Mouse (Mus musculus) small intestine, adult 2 months (tissue): ENCODE results near the gene 4930432K21Rik. TPM values are rescaled to one million over a fixed set of nuclear protein-coding genes. Genes with fewer than 3 reads are reported as not detected.
A peak's percentile ranks its signal among the peaks of the same experiment; 100 is the strongest.

Source experiments
- H3K27ac ChIP-seq: fragments of 200-500 bp; 2 replicates; pipeline ENCODE4 v1.5.1; 2012; ENCODE audit warnings: low read depth, low read length, control low read depth, inconsistent platforms; ENCODE audit not compliant: insufficient read depth
- H3K27me3 ChIP-seq: fragments of 200-500 bp; 2 replicates; pipeline ENCODE4 v1.6.1; 2012; ENCODE audit warnings: mild to moderate bottlenecking, moderate library complexity, low read length, inconsistent platforms; ENCODE audit not compliant: control insufficient read depth, insufficient read depth
- H3K36me3 ChIP-seq: fragments of 200-500 bp; 2 replicates; pipeline ENCODE4 v1.6.1; 2012; ENCODE audit warnings: mild to moderate bottlenecking, low read length, control low read depth, inconsistent platforms; ENCODE audit not compliant: control insufficient read depth, insufficient read depth
- H3K4me1 ChIP-seq: fragments of 200-500 bp; 2 replicates; pipeline ENCODE4 v1.6.1; 2012; ENCODE audit warnings: low read length, inconsistent platforms, mixed read lengths; ENCODE audit not compliant: control insufficient read depth, insufficient read depth, insufficient read length
- H3K4me3 ChIP-seq: fragments of 200-500 bp; 2 replicates; pipeline ENCODE4 v1.5.1; 2012; ENCODE audit warnings: low read depth, mild to moderate bottlenecking, control low read depth, inconsistent platforms, low read length, moderate library complexity
- CTCF ChIP-seq: fragments of 200-500 bp; IDR thresholded peaks from 2 replicates; pipeline ENCODE4 v1.5.1; 2012; ENCODE audit warnings: low read depth, mild to moderate bottlenecking, control low read depth, inconsistent platforms, low read length, moderate library complexity, mixed read lengths; ENCODE audit not compliant: insufficient replicate concordance, insufficient read length; ENCODE audit errors: extremely low read depth
- POLR2A ChIP-seq: fragments of 200-500 bp; IDR thresholded peaks from 2 replicates; pipeline ENCODE4 v1.6.1; 2012; ENCODE audit warnings: low read depth, mild to moderate bottlenecking, control low read depth, inconsistent platforms, low read length, moderate library complexity
- WGBS: fragments of 180-500 bp; shearing (Covaris S2); methylation state at CpG from one replicate; pipeline ENCODE4 v1.1.7; 2018; 5-methylcytosine and 5-hydroxymethylcytosine counted together
- polyA plus RNA-seq: library from polyadenylated mRNA; depleted of rRNA; stranded (reverse); fragments of >200 nt; gene quantifications from 2 replicates; pipeline ENCODE4 v1.2.3, GENCODE M21; 2012

4930432K21Rik gene
- polyA plus RNA-seq, 1 experiment = 0.22 TPM

DNA sequence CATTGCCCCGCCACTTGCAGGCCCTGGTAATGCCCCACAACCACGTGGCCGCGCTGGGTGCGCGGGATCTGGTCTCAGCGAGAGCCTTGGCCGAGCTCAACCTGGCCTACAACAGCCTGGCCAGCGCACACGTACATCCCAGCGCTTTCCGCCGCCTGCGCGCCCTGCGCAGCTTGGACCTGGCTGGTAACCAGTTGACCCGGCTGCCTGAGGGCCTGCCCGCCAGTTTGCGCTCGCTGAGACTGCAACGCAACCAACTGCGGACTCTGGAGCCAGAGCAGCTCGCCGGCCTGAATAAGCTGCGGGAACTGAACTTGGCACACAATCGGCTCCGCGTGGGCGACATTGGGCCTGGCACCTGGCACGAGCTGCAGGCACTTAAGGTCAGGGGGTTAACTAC, 17.0 kb upstream of the 4930432K21Rik start:
- Histone ChIP-seq H3K36me3 (peaks cover 39% of the 10 kb centered on the region), H3K27me3 (no peaks in the 10 kb centered on the region), H3K4me1 (no peaks in the 10 kb centered on the region), H3K27ac (no peak overlapping the region), H3K4me3 (no peak overlapping the region)
- 49% methylated on average over 30 of the region's 30 CpGs for WGBS
- TF ChIP-seq CTCF (no peak), POLR2A (no peak)

DNA sequence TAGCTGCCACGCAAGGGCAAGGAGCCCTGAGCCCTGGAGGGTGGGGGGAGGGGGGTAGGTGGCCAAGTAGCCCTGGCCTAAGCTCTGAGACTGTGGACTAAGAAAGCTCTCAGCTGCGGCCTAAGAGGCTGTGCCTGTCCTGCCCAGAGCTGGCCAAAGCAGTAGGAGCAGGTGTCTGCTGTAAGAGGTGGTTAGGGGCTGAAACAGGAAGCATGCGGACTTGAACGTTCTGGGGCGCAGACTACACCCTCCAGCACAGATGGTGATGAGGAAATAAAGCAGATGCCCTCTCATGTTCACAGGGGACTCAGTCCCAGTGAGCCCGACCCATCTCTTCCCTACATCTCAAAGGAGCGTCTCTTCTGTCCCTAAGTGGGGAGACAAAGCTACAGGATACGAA, 15.6 kb upstream of the 4930432K21Rik start:
- H3K36me3 ChIP-seq = peaks cover 53% of the 10 kb centered on the region
- no peaks in the 10 kb centered on the region for H3K27me3 ChIP-seq
- 77% methylated on average over 8 of the region's 8 CpGs for WGBS
- no peak overlapping the region for H3K27ac ChIP-seq
- H3K4me1 ChIP-seq = no peaks in the 10 kb centered on the region
- TF ChIP-seq POLR2A (no peak), CTCF (no peak)
- no peak overlapping the region for H3K4me3 ChIP-seq

DNA sequence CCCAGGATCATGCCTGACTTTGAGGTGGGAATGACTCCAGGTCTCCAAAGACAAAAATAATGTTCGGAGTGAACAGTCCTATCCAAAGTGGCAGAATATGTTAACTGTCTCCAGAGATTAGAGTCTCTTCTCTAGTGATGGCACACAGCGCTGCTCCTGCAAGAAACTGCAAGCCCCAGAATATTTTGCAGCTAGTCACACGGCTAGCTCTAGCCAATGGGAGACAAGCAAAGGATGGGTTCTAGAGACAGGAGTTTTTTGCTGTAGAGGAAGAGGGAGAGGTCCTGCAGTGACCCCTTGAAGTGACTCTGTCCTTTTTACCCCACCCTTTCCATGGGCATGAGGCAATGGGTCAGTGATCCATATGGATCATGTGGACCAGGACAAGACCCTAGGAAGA, 10.0 kb upstream of the 4930432K21Rik start:
- H3K4me1 ChIP-seq = no peaks in the 10 kb centered on the region
- no peak for TF ChIP-seq CTCF
- no peak for TF ChIP-seq POLR2A
- H3K27ac ChIP-seq = no peak overlapping the region
- H3K27me3 ChIP-seq = no peaks in the 10 kb centered on the region
- 92% methylated on average over 3 of the region's 3 CpGs for WGBS
- H3K36me3 ChIP-seq = peaks cover 93% of the 10 kb centered on the region
- no peak overlapping the region for H3K4me3 ChIP-seq

DNA sequence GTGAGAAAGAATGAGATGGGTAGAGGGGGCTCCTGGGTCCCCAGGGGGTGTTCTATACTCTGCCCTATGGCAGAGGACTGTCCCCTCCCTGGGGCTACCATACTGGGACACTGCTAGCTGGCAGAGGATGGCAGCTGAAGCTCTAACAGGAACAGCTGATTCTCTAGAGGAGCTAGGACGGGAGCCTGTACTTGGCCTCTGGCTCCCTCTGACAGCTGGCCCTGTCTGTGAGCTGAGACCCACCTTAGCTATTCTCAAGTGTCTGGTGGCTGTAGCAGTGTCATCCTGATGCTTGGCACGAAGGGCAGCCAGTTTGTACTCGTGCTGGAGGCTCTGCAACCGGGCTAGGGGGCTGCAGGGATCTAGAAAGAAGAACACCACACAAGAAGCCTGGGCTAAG, 7.0 kb upstream of the 4930432K21Rik start:
- TF ChIP-seq POLR2A (no peak), CTCF (no peak)
- 91% methylated on average over 4 of the region's 4 CpGs for WGBS
- H3K27ac ChIP-seq = no peak overlapping the region
- no peak overlapping the region for H3K4me3 ChIP-seq
- peaks cover 78% of the 10 kb centered on the region for H3K36me3 ChIP-seq
- no peaks in the 10 kb centered on the region for H3K4me1 ChIP-seq
- no peaks in the 10 kb centered on the region for H3K27me3 ChIP-seq

DNA sequence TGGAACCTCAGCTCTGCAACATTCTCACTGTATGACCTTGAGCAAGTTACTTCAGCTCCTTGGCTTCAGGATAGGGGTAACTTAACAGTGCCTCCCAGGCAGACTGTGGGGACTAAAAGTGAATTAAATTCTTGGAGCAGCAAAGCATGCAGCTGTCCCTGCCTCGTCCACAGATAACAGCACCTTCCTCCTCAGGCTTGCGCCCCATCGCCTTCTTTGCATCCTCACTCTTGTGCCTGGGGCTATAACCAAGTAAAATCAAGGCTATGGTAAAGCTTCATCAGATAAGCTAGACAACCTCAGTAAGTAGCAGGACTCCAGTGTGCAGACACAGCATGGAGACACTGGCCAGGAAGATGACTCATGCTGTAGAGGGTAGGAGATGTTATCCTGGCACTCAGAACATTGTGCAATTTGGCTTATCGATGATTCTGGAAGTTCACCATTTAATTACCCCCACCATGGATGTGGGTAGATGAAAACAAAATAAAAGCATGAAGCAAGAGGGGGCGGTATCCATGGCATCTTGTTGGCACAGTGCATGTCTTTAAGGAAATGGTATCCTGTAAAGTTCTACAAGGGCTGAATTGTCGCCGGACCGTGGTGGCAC, 3.1 kb upstream of the 4930432K21Rik start:
- Histone ChIP-seq H3K4me1 (peaks cover 10% of the 10 kb centered on the region), H3K4me3 (no peak overlapping the region), H3K27ac (no peak overlapping the region), H3K27me3 (no peaks in the 10 kb centered on the region), H3K36me3 (peaks cover 42% of the 10 kb centered on the region)
- 76% methylated on average over 8 of the region's 8 CpGs for WGBS
- TF ChIP-seq POLR2A = no peak
- no peak for TF ChIP-seq CTCF

DNA sequence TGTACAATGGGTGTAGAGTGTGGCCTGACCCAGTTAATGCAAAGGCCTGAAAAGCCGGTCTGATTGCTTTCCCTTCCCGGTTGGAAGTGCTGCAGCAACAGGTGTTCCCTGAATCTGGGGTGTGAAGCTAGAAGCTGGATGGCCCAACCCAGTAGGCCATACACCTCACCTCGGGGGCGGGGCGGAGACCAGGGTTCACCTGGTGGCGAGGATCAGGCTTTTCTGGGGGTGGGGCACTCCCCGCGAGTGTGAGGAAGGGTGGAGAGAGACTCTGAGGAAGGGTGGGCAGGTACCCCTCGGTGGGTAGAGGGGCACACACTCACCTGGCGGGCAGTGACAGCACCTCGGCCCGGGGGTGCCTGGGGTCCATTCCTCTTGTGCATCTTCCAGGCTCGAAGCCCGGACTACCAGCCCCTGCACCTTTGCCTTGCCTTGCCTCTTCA, 480 bp upstream of the 4930432K21Rik start:
- peak overlapping the region; percentile 76 for H3K4me3 ChIP-seq
- TF ChIP-seq POLR2A = 0 out of 2 replicates have a peak, but pooled peaks have one; percentile 2
- no peak for TF ChIP-seq CTCF
- H3K27me3 ChIP-seq = no peaks in the 10 kb centered on the region
- H3K36me3 ChIP-seq = peaks cover 21% of the 10 kb centered on the region
- peaks cover 10% of the 10 kb centered on the region for H3K4me1 ChIP-seq
- H3K27ac ChIP-seq = peak overlapping the region; percentile 96
- WGBS = 1% methylated on average over 14 of the region's 14 CpGs

DNA sequence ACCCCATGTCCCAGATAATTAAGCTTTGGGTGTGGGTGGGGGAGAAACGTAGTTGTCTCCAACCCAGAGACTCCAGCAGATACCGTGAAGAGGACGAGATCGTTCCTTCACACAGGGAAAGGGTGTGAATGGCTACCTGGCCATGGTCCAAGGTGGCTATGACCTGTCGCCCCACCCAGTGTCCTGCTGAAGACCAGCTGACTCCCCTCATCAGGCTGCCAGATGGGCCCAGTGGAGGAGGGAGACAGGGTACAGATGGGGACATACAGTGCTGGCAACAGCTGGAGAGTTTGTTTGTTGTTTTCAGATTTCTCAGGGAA, 666 bp downstream of the 4930432K21Rik start:
- Histone ChIP-seq H3K36me3 (peaks cover 10% of the 10 kb centered on the region), H3K27me3 (no peaks in the 10 kb centered on the region), H3K4me1 (peaks cover 10% of the 10 kb centered on the region), H3K4me3 (no peak overlapping the region), H3K27ac (no peak overlapping the region)
- 74% methylated on average over 5 of the region's 5 CpGs for WGBS
- no peak for TF ChIP-seq CTCF
- no peak for TF ChIP-seq POLR2A

DNA sequence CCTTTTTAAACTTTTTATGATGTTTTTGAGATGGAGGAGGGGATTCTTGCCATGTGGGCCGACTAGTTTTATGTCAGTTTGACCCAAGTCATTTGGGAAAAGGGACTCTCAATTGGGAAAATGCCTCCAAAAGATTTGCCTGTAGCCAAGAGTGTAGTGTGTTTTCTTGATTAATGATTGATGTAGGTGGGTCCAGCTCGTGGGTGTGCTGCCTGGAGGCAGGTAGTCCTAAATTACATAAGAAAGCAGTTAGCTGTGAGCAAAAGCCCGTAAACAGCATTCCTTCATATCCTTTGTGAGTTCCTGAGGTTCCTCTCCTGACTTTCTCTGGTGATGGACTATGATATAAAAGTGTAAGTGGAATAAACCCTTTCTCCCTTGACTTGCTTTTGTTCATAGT, 1.4 kb downstream of the 4930432K21Rik start:
- WGBS = 40% methylated on average over 3 of the region's 3 CpGs
- Histone ChIP-seq H3K27ac (no peak overlapping the region), H3K4me3 (no peak overlapping the region), H3K27me3 (no peaks in the 10 kb centered on the region), H3K36me3 (peaks cover 4% of the 10 kb centered on the region; the same call in 1 of the 2 replicates), H3K4me1 (peaks cover 10% of the 10 kb centered on the region)
- no peak for TF ChIP-seq CTCF
- no peak for TF ChIP-seq POLR2A
